Mouse (Mus musculus) embryonic facial prominence, embryonic 13.5 days (tissue): ENCODE data around the gene Lsm5. TPM values are rescaled to one million over a fixed set of nuclear protein-coding genes. Genes with fewer than 3 reads are reported as not detected.

ENCODE experiments used
- ATAC-seq: fragments of 200-750 bp; cut with Nextera tagmentation; 2 replicates; pipeline ENCODE4 v1.8.0; 2017; ENCODE audit warnings: low read depth; ENCODE audit not compliant: insufficient number of reproducible peaks, insufficient read depth, low FRiP score, low TSS enrichment
- H3K27ac ChIP-seq: fragments of 300-500 bp; sonication (generic); 2 replicates; pipeline ENCODE4 v1.5.1; 2015; ENCODE audit warnings: moderate library complexity, mild to moderate bottlenecking, inconsistent platforms
- H3K27me3 ChIP-seq: fragments of 300-500 bp; sonication (generic); 2 replicates; pipeline ENCODE4 v1.6.1; 2015; ENCODE audit warnings: mild to moderate bottlenecking, inconsistent platforms
- H3K36me3 ChIP-seq: fragments of 300-500 bp; sonication (generic); 2 replicates; pipeline ENCODE4 v1.6.1; 2015; ENCODE audit warnings: mild to moderate bottlenecking, inconsistent platforms
- H3K4me1 ChIP-seq: fragments of 300-500 bp; sonication (generic); 2 replicates; pipeline ENCODE4 v1.6.1; 2015; ENCODE audit warnings: inconsistent platforms
- H3K4me2 ChIP-seq: fragments of 300-500 bp; sonication (generic); 2 replicates; pipeline ENCODE4 v1.6.1; 2015; ENCODE audit warnings: moderate library complexity, mild to moderate bottlenecking, inconsistent platforms
- H3K4me3 ChIP-seq: fragments of 300-500 bp; sonication (generic); 2 replicates; pipeline ENCODE4 v1.5.1; 2015; ENCODE audit warnings: mild to moderate bottlenecking, inconsistent platforms
- H3K9ac ChIP-seq: fragments of 300-500 bp; sonication (generic); 2 replicates; pipeline ENCODE4 v1.6.1; 2015; ENCODE audit warnings: mild to moderate bottlenecking, inconsistent platforms
- H3K9me3 ChIP-seq: fragments of 300-500 bp; sonication (generic); 2 replicates; pipeline ENCODE4 v1.6.1; 2016; ENCODE audit warnings: inconsistent platforms
- WGBS: fragments of 180-500 bp; shearing (Covaris S2); methylation state at CpG from one replicate; pipeline ENCODE4 v1.1.7; 2015; ENCODE audit warnings: mixed read lengths; 5-methylcytosine and 5-hydroxymethylcytosine counted together
- polyA plus RNA-seq: library from polyadenylated mRNA; unstranded; fragments of >200 nt; fragmentation: Nextera tagmentation; extraction: Ambion mirVana; gene quantifications from 2 replicates; pipeline ENCODE4 v1.2.1, GENCODE M21; 2015

Lsm5 gene
- polyA plus RNA-seq = 137 and 163 TPM in 2 replicates

DNA sequence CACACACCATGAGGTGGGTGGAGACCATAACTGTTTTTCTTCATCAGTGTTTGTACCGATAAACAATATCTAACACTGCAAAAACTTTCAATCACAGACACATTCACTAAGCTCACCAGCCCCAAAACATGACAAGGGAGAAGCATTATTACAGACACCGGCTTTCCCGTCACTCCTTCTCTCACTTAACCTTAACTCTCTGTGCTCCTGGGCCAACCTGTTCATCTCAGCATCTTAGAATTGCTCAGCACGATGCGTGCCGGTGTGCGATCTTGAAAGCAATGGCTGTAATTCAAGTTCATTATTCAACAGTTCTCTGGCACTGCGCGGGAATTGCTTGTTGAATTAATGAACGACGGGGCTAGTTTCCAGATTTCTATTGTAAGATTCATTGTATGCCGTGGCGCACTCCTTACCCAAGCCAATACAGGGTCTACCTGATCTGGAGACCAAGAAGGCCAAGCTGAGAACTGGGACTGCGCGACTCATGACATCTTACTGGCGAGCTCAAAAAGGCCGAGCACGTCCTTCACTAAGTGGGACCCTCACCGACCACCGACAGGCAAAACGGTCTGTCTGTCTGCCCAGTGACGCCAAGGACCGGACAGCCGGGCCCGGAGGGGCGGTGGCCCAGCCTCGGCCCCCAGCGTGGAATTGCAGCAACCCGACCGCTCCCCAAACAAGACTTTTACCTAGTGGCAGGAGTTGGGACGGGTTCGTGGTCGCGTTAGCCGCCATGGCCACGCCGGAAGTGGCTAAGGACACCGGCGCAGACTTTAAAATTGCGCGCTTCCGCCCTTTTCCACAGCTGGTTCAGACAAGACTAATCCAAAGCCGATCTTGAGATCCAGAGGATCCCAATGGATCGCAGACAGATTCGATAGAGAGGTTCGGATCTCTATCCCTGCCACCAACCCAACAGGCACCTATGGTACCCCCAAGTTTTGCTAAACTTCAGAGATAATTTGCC, at the start of gene Lsm5:
Gene Lsm5 (minus strand): TSS at position 780 of the 970 bp plus-strand sequence.
- peak within 1 kb of the TSS; percentile 84 for H3K4me2 ChIP-seq
- H3K9ac ChIP-seq = peak within 1 kb of the TSS; percentile 78
- H3K27me3 ChIP-seq = no peaks in the 10 kb centered on the region
- under 1% methylated on average over 46 of the region's 46 CpGs for WGBS
- peak; percentile 74 for ATAC-seq
- peak within 1 kb of the TSS; percentile 81 for H3K4me3 ChIP-seq
- no peaks in the 10 kb centered on the region for H3K4me1 ChIP-seq
- H3K27ac ChIP-seq = peak within 1 kb of the TSS; percentile 55; the same call in 1 of the 2 replicates
- no peaks in the 10 kb centered on the region for H3K9me3 ChIP-seq
- no peaks in the 10 kb centered on the region for H3K36me3 ChIP-seq

DNA sequence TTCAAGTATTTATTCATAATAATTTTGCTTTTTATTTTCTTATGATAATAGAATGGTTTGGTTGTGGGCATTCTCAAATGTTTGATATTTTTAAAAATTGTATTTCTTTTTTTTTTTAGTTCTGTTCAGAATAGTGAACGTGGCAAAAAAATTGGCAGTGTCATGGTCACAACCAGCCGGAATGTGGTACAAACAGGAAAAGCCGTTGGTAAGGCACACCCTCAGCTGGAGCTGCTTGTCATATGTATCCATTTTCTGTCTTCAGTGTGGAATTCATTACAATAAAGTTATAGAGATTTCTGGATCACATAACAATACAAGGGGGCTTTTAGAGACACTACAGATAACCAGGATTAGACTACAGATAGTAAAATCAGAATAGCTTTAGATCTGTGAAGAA, 49.2 kb upstream of the Lsm5 start:
- Histone ChIP-seq H3K27ac (no peak overlapping the region), H3K4me2 (no peak overlapping the region), H3K27me3 (no peaks in the 10 kb centered on the region), H3K4me1 (no peaks in the 10 kb centered on the region), H3K36me3 (peaks cover 49% of the 10 kb centered on the region), H3K4me3 (no peak overlapping the region), H3K9me3 (no peaks in the 10 kb centered on the region), H3K9ac (no peak overlapping the region)
- no peak for ATAC-seq
- WGBS = 88% methylated on average over 3 of the region's 3 CpGs

DNA sequence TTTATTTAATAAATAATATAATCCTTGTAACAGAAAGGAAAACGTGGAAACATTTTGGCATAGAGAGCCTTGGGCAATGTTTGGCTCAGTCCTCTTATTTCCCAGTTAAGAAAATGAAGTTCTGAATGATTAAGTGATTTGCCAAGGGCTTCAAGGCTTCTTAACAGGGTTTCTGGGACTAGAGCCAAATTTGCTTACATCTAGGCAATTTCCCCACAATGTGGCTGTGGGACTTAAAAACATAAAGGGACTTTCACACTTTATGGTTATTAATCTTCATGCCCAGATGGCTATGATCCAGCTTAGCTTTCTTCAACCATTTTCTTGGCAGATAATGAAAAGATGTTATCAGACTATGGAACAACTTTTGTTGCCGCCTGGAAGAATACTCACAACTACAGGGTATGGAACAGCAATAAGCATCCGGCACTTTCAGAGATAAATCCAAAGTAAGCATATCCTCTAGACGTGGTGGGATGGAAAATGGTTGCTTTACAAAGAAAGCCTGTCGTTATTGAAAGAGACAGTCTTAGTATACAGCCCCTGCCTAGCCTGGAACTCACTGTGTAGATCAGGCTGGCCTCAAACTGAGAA, 41.5 kb upstream of the Lsm5 start:
- Histone ChIP-seq H3K4me2 (no peak overlapping the region), H3K36me3 (peaks cover 32% of the 10 kb centered on the region), H3K27ac (no peak overlapping the region), H3K4me3 (no peak overlapping the region), H3K9me3 (no peaks in the 10 kb centered on the region), H3K9ac (no peak overlapping the region), H3K27me3 (no peaks in the 10 kb centered on the region), H3K4me1 (no peaks in the 10 kb centered on the region)
- no peak for ATAC-seq
- 73% methylated on average over 5 of the region's 5 CpGs for WGBS

DNA sequence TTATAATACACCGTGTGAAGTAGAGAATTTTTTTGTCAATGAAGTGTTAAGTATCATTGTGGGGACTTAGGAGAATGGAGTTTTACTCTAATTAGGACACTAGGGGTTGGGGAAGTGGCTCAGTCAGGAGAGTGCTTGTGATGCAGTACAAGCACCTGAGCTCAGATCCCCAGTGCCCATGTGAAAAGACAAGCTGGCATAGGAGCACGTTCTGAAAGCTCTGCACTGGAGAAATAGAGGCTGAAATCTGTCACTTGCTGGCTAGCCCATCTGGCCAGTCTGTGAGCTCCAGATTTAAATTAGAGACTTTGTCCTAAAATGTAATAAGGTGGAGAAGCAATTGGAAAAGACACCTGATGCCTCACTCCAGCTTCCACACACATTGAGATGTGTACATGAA, 28.0 kb upstream of the Lsm5 start:
- Histone ChIP-seq H3K27me3 (no peaks in the 10 kb centered on the region), H3K9me3 (no peaks in the 10 kb centered on the region), H3K36me3 (peaks cover 56% of the 10 kb centered on the region), H3K4me2 (no peak overlapping the region), H3K4me3 (no peak overlapping the region), H3K27ac (no peak overlapping the region), H3K9ac (no peak overlapping the region), H3K4me1 (no peaks in the 10 kb centered on the region)
- WGBS = 86% methylated on average over 2 of the region's 2 CpGs
- no peak for ATAC-seq

DNA sequence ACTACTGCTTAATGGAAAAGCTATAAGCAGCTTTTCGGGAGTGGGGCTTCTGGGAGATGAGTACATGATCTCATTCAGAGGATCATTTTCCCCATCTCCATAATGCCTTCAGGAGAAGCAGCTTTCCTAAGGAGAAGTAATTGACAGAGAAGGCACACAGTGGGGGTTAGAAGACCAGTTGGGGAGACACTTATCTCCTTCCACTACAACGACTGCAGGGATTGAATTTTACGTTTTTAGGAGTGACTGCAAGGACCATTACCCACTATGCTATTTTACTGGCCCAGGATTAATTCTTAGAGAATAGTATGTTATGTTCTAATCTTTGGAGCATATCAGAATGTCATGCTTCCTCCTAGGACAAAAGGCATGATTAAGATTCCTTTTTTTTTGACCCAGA, 16.4 kb upstream of the Lsm5 start:
- H3K4me1 ChIP-seq = peaks cover 11% of the 10 kb centered on the region
- 66% methylated on average over 3 of the region's 3 CpGs for WGBS
- H3K36me3 ChIP-seq = peaks cover 18% of the 10 kb centered on the region
- H3K4me2 ChIP-seq = no peak overlapping the region
- no peak overlapping the region for H3K27ac ChIP-seq
- H3K27me3 ChIP-seq = no peaks in the 10 kb centered on the region
- no peak for ATAC-seq
- no peak overlapping the region for H3K9ac ChIP-seq
- no peaks in the 10 kb centered on the region for H3K9me3 ChIP-seq
- H3K4me3 ChIP-seq = no peak overlapping the region

DNA sequence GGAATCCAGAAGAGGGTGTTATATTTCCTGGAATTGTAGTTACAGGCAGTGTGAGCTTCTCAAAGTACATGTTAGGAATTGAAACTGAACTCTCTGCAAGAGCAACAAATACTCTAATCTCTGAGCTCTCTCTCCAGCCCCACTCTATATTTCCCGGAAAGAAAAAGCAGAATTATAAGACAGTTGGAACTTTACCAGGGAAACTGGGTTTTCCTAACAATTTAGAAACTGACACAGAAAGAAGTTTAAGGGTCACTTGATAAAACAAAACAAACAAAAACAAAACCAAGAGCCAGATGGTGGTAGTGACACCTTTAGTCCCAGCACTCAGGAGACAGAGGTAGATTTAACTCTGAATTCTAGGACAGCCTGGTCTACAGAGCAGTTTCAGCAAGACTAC, 14.6 kb upstream of the Lsm5 start:
- Histone ChIP-seq H3K27me3 (no peaks in the 10 kb centered on the region), H3K4me1 (peaks cover 12% of the 10 kb centered on the region), H3K27ac (no peak overlapping the region), H3K4me2 (no peak overlapping the region), H3K4me3 (no peak overlapping the region), H3K9ac (no peak overlapping the region), H3K36me3 (peaks cover 8% of the 10 kb centered on the region), H3K9me3 (no peaks in the 10 kb centered on the region)
- WGBS = 89% methylated on average over 1 of the region's 1 CpGs
- no peak for ATAC-seq

- WGBS = under 1% methylated on average over 25 of the region's 25 CpGs
- peak; percentile 43; the same call in 1 of the 2 replicates for ATAC-seq
- H3K27me3 ChIP-seq = no peaks in the 10 kb centered on the region
Observed at GRCm38 (mm10) chr6:56715270-56715666, 10.8 kb upstream of the Lsm5 start.

GRCm38 (mm10) chr6:56714574-56715269, 10.2 kb upstream of the Lsm5 start, which contains the start of gene Avl9:
Gene Avl9 (plus strand): TSS chr6:56714899.
- H3K4me3 ChIP-seq = peak within 1 kb of the TSS; percentile 78
- peak; percentile 94 for ATAC-seq
- no peaks in the 10 kb centered on the region for H3K27me3 ChIP-seq
- peak within 1 kb of the TSS; percentile 83 for H3K9ac ChIP-seq
- 1% methylated on average over 63 of the region's 64 CpGs for WGBS
- H3K9me3 ChIP-seq = no peaks in the 10 kb centered on the region
- H3K36me3 ChIP-seq = no peaks in the 10 kb centered on the region
- H3K4me2 ChIP-seq = peak within 1 kb of the TSS; percentile 64
- peak within 1 kb of the TSS; percentile 95 for H3K27ac ChIP-seq
- H3K4me1 ChIP-seq = peaks cover 12% of the 10 kb centered on the region

More at GRCm38 (mm10) chr6:56715270-56715666, 10.8 kb upstream of the Lsm5 start:
- Histone ChIP-seq H3K9ac (peak overlapping the region; percentile 83), H3K4me3 (peak overlapping the region; percentile 78), H3K4me2 (peak overlapping the region; percentile 64), H3K4me1 (peaks cover 12% of the 10 kb centered on the region), H3K27ac (peak overlapping the region; percentile 95), H3K9me3 (no peaks in the 10 kb centered on the region), H3K36me3 (no peaks in the 10 kb centered on the region)

- ATAC-seq = no peak
- no peaks in the 10 kb centered on the region for H3K36me3 ChIP-seq
- peak overlapping the region; percentile 78 for H3K4me3 ChIP-seq
- WGBS = 47% methylated on average over 7 of the region's 7 CpGs
- H3K9me3 ChIP-seq = no peaks in the 10 kb centered on the region
- peaks cover 12% of the 10 kb centered on the region for H3K4me1 ChIP-seq
- H3K9ac ChIP-seq = no peak overlapping the region
- H3K4me2 ChIP-seq = peak overlapping the region; percentile 64
- H3K27me3 ChIP-seq = no peaks in the 10 kb centered on the region
- no peak overlapping the region; the same call in 1 of the 2 replicates for H3K27ac ChIP-seq
Observed at GRCm38 (mm10) chr6:56714186-56714573, 9.7 kb upstream of the Lsm5 start.

DNA sequence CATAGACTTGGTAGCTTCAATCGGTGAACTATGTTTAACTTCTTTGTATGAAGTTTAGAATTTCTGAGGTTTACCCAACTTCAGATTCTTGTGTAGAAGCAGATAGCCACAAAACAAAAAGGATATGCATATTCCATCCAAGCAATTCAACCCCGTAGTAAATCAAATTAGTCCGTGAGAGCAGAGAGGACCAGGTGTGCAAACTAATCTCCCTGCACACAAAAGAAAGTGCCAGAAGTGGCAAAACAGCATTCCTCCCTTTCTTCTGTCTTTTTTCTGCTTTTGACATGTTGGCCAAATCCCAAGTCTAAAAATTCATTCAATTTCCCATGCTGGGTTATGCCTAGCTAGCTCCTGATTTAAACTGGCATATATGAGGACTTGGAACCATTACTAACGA, 12.1 kb downstream of the Lsm5 start:
- WGBS = 59% methylated on average over 4 of the region's 4 CpGs
- H3K36me3 ChIP-seq = no peaks in the 10 kb centered on the region
- H3K4me1 ChIP-seq = peaks cover 9% of the 10 kb centered on the region; the same call in 1 of the 2 replicates
- no peak overlapping the region for H3K9ac ChIP-seq
- H3K4me3 ChIP-seq = no peak overlapping the region
- H3K9me3 ChIP-seq = no peaks in the 10 kb centered on the region
- 0 out of 2 replicates have a peak, but pooled peaks have one; percentile 26 for ATAC-seq
- no peak overlapping the region for H3K4me2 ChIP-seq
- peak overlapping the region; percentile 83 for H3K27ac ChIP-seq
- no peaks in the 10 kb centered on the region for H3K27me3 ChIP-seq

DNA sequence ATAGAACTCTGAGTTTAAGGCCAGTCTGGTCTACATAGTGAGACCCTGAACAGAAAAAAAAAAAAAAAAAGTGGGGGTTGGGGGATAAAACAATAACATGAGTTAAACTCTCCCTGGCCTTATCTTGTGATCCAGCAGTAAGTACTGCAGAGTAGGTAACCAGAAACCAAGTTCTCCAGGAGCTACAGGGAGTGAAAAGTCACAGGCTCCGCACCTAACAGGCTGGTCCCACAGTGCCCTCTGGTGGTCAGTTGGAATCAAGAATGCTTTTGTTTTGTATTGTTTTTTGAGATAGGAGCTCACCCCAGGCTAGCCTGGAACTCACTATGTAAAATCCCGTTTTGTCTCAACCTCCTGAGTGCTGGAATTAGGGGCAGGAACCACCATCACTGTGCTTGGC, 13.3 kb downstream of the Lsm5 start:
- no peak overlapping the region for H3K4me3 ChIP-seq
- WGBS = 1% methylated on average over 2 of the region's 2 CpGs

More for the DNA sequence above, 13.3 kb downstream of the Lsm5 start:
- Histone ChIP-seq H3K9ac (no peak overlapping the region), H3K27ac (0 out of 2 replicates have a peak overlapping the region, but pooled peaks have one; percentile 83), H3K36me3 (no peaks in the 10 kb centered on the region), H3K9me3 (no peaks in the 10 kb centered on the region), H3K4me1 (peaks cover 9% of the 10 kb centered on the region; the same call in 1 of the 2 replicates), H3K4me2 (no peak overlapping the region), H3K27me3 (no peaks in the 10 kb centered on the region)
- ATAC-seq = no peak
